Mouse (Mus musculus) liver, postnatal 0 days (tissue): Measurements from ENCODE around the gene Gtpbp2.

ENCODE experiments used
- CTCF ChIP-seq: sonication (generic); IDR thresholded peaks from 2 replicates; pipeline ENCODE4 v1.5.1; 2016; ENCODE audit warnings: antibody characterized with exemption, low read depth
- EP300 ChIP-seq: IDR thresholded peaks from 2 replicates; pipeline ENCODE4 v1.6.1; 2016; ENCODE audit warnings: antibody characterized with exemption, low read depth, mild to moderate bottlenecking

DNA sequence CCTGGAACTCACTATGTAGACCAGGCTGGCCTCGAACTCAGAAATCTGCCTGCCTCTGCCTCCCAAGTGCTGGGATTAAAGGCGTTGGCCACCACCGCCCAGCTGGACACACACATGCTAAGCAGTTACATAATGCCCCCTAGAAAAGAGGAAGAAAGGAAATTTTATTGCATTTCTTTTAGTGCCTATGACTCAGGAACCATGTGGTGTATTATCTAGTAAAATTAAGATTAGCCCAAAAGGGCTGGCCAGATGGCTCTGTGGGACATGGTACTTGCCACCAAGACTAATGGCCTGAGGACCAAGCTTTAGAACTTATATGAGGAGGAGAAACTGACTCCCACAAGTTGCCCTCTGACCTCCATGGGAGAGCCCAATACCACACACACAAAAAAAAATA, 21.0 kb upstream of the Gtpbp2 start:
- no peak for TF ChIP-seq EP300
- TF ChIP-seq CTCF = no peak
